Mouse (Mus musculus): ENCODE measurements around the gene Hoxc10. TPM values are rescaled to one million over a fixed set of nuclear protein-coding genes. Genes with fewer than 3 reads are reported as not detected.

Hoxc10 gene
- polyA plus RNA-seq, 1 experiment from 2014 or later, result 62.1 TPM

DNA sequence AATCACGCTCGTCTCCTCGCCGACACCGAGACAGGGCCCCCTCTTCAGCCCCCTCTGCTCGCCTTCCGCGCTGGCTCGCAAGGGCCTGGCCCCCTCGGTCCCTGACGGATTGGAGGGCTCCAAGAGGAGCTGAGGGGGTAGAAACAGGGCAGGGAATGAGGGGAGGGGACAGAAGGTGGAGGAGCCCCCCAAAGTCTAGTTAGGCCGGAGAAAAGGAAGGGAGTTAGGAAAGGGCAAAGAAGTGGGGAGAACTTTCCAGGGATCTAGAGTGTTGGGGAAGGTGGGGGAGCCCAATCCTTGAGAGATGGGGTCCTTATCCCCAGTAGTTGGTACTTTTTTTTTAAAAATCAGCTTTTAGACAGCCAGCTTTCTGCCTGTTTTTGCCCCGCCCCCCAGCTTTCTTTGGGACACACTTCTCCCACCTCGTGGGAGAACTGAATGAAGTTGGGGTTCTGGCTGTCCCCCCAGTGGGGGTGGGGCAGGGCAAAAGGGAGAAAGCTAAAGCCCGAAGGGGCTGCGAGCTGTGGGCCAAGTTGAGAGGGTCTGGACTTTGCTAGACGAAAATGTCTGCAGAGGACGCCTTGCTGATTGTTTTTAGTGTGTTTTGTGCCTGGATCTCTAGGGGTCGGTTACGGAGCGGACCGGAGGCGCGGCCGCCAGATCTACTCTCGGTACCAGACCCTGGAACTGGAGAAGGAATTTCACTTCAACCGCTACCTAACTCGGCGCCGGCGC, 43.7 kb downstream of the Hoxc10 start:
- H3K36me3 ChIP-seq, result peaks cover 2% of the 10 kb centered on the region; the same call in 1 of the 2 replicates
- peak overlapping the region; percentile 86 for H3K4me2 ChIP-seq (replicated peaks)
- peak overlapping the region; percentile 93 for H3K27ac ChIP-seq
- no peaks in the 10 kb centered on the region for H3K27me3 ChIP-seq (replicated peaks)
- H3K9ac ChIP-seq, result peak overlapping the region; percentile 94
- H3K4me3 ChIP-seq, result peak overlapping the region; percentile 48
- no peaks in the 10 kb centered on the region for H3K9me3 ChIP-seq
- H3K4me1 ChIP-seq, result peaks cover 93% of the 10 kb centered on the region
- under 1% methylated on average over 31 of the region's 31 CpGs for WGBS
- ATAC-seq (ENCODE audit: low FRiP score, low read depth), result no peak

DNA sequence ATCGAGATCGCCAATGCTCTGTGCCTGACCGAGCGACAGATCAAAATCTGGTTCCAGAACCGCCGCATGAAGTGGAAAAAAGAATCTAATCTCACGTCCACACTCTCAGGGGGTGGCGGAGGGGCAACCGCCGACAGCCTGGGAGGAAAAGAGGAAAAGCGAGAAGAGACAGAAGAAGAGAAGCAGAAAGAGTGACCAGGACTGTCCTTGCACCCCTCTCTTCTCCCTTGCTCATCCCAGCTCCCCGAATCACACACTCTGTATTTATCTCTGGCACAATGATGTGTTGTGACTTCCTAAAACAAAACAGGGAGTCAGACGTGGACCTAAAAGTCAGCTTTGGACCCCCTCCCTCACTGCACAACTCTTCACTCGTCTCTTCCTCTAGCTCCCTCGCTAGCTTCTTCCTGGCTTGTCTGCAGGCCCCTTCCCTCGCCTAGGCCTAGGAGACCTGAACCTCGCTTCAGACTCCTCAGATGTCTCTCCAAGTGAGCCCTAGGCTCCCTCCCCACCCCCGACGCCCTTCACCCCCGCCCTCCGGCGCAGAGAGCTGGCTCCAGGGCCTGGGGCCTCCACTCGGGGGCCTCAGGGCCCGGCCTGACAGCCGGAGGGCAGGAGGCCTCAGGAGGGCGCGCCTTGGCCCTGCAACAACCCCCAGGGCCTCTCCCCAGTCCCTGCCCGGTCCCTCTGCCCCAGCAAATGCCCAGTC, 44.4 kb downstream of the Hoxc10 start:
- Histone ChIP-seq H3K9ac (peak overlapping the region; percentile 94), H3K4me1 (peaks cover 93% of the 10 kb centered on the region), H3K27me3 (replicated peaks) (no peaks in the 10 kb centered on the region), H3K4me2 (replicated peaks) (peak overlapping the region; percentile 86), H3K27ac (peak overlapping the region; percentile 93), H3K9me3 (no peaks in the 10 kb centered on the region), H3K4me3 (peak overlapping the region; percentile 48), H3K36me3 (peaks cover 2% of the 10 kb centered on the region; the same call in 1 of the 2 replicates)
- no peak for ATAC-seq (ENCODE audit: low FRiP score, low read depth)
- 5% methylated on average over 28 of the region's 28 CpGs for WGBS

DNA sequence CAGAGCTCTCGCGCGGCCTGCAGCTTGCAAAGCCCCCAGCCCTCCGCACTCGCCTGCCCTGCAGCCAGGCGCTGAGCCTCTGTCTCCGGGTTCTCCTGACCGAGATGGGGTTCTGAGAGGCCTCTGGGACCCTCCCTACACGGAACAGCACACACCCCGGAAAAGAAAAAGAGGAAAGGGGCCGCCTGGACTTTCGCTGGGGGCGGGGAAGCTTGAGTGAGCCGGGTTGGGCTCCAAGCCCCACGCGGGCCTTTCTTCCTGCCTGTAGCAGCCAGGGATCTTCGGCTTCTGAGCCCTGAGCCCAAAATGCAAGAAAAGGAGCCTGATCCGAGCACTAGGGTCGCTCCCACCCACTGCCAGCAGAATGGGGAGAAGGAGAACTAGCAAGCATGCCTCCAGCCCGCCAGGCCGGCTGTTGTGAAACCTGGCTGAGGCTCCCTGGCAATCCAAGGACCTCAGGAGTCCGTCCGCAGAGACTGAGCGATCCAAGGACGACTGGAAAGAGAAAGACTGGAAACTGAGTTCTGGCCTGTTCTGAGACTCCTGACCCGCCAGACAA, 45.4 kb downstream of the Hoxc10 start:
- no peak for ATAC-seq (ENCODE audit: low FRiP score, low read depth)
- Histone ChIP-seq H3K27ac (peak overlapping the region; percentile 84), H3K9ac (peak overlapping the region; percentile 94), H3K4me2 (replicated peaks) (peak overlapping the region; percentile 86), H3K4me1 (peaks cover 93% of the 10 kb centered on the region), H3K36me3 (peaks cover 2% of the 10 kb centered on the region; the same call in 1 of the 2 replicates), H3K4me3 (peak overlapping the region; percentile 47), H3K9me3 (no peaks in the 10 kb centered on the region), H3K27me3 (replicated peaks) (no peaks in the 10 kb centered on the region)
- WGBS, result 3% methylated on average over 26 of the region's 26 CpGs

DNA sequence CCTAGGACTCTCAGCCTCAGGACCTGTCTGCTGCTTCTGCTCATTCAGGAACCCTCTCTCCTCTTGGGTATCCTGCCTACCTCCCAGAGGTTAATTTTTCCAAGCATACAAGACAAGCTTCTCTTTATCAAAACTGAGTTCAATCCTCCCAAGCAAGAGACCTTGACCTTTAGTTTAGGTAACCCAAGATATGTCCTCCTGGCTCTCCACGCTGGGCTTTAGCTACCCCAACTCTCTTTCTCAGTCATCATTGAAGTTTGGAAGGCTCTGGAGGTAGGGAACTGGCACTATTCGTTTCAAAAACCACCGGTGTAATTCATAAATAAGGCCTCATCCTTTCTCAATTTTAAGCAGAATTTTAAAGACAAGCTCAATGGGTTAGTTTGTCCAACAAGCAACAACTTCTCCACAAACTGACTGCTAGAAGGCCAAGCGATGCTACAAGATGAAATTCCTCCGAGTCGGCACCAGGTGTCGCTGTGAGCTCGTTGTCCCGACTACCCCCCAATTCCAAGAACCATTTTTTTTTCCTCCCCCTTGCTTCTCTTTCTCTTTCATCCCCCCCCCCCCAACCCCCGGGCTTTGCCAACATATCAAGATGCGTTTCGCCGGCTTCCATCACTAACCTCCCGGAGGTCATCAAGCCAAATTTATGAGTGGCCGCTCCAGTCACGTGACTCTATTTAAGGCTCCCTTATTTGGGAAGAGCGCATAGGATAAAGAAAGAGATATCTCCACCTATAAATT, 46.8 kb downstream of the Hoxc10 start:
- Histone ChIP-seq H3K27me3 (replicated peaks) (no peaks in the 10 kb centered on the region), H3K36me3 (peaks cover 2% of the 10 kb centered on the region; the same call in 1 of the 2 replicates), H3K9me3 (no peaks in the 10 kb centered on the region), H3K4me1 (peaks cover 93% of the 10 kb centered on the region), H3K4me3 (peak overlapping the region; percentile 47), H3K27ac (peak overlapping the region; percentile 96), H3K9ac (peak overlapping the region; percentile 94), H3K4me2 (replicated peaks) (peak overlapping the region; percentile 86)
- no peak for ATAC-seq (ENCODE audit: low FRiP score, low read depth)
- 3% methylated on average over 17 of the region's 17 CpGs for WGBS

DNA sequence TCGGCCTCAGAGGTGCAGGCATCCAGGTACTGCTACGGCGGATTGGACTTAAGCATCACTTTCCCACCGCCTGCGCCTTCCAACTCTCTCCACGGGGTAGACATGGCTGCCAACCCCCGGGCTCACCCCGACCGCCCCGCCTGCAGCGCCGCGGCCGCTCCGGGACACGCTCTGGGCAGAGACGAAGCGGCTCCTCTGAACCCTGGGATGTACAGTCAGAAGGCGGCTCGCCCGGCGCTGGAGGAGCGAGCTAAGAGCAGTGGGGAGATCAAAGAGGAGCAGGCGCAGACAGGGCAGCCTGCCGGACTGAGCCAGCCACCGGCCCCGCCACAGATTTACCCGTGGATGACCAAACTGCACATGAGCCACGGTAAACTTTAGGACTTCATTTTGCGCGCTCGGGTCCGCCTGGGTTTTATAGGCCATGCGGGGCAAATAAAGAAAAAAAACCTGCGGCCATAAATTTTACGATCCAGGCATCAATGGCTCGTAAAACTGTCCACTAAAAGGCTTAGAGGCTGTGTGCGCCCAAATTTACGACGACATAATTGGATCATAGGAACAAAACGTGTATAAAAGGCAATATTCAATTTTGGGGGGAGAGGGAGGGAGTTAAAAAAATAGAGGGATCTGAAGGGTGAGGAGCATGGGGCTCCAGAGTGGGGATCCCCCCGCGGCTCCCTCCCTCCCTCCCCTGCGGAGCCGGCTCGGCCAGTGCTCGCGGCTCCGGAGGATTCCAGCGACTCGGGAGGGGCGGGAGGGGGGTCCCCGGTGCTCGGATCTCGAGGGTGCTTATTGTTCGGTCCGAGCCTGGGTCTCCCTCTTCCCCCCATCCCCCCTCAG, 47.8 kb downstream of the Hoxc10 start:
- under 1% methylated on average over 57 of the region's 57 CpGs for WGBS
- Histone ChIP-seq H3K4me3 (peak overlapping the region; percentile 47), H3K4me1 (peaks cover 93% of the 10 kb centered on the region), H3K4me2 (replicated peaks) (peak overlapping the region; percentile 86), H3K9ac (peak overlapping the region; percentile 90), H3K27ac (peak overlapping the region; percentile 96), H3K36me3 (peaks cover 2% of the 10 kb centered on the region; the same call in 1 of the 2 replicates), H3K27me3 (replicated peaks) (no peaks in the 10 kb centered on the region), H3K9me3 (no peaks in the 10 kb centered on the region)
- peak; percentile 80 for ATAC-seq (ENCODE audit: low FRiP score, low read depth)

DNA sequence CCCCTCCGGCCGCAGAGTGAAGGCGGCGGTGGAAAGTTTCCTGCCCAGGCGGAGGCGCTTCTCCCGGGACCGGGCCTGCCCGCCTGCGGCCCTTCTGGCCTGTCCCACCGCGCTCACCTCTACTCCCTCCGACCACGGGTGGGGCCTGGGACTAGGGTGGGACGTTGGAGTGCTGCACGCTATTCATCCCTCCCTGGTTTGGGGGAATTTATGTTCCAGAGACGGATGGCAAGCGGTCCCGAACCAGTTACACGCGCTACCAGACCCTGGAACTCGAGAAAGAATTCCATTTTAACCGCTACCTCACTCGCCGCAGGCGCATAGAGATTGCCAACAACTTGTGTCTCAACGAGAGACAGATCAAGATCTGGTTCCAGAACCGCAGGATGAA, 48.4 kb downstream of the Hoxc10 start:
- H3K9ac ChIP-seq, result peak overlapping the region; percentile 90
- WGBS, result 2% methylated on average over 28 of the region's 28 CpGs
- H3K27me3 ChIP-seq (replicated peaks), result no peaks in the 10 kb centered on the region
- H3K27ac ChIP-seq, result peak overlapping the region; percentile 96
- H3K36me3 ChIP-seq, result peaks cover 2% of the 10 kb centered on the region; the same call in 1 of the 2 replicates
- no peak; the same call in 1 of the 2 replicates for ATAC-seq (ENCODE audit: low FRiP score, low read depth)
- peak overlapping the region; percentile 47 for H3K4me3 ChIP-seq
- H3K4me1 ChIP-seq, result peaks cover 93% of the 10 kb centered on the region
- peak overlapping the region; percentile 86 for H3K4me2 ChIP-seq (replicated peaks)
- H3K9me3 ChIP-seq, result no peaks in the 10 kb centered on the region

DNA sequence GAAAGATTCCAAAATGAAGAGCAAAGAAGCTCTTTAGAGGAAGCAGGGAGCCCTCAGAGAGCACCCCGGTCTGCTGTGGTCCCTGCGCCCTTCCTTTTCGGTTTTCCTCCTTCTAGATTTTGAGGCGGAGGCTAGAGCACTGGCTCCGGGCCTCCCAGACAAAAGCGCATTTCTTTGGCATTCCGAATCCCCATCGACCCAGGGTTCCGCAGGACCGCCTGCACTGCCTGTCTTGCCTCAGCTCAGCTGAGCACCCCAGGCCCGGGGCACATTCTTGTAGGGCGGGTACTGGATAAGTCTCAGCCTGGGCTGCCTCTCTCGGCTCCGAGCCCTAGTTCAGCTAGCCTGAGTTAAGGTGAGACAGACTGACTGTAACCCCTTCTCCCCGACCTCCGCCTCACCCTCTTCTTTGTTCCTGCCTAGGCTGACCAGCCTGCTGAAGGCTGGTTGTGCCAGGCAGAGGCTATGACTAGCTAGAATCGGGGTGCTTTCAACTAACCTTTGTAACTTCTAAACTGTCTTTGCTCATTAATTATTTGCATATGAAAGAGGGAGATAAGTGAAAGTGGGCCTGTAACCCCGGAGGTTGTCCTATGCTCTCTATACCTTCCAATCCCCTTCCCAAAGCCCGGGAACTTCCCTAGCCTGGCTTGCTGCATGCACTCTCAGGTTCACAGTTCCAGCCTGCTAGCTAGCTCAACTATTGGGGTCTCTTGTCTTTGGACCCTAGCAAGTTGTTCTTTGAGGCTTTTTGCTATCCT, 49.0 kb downstream of the Hoxc10 start:
- no peak for ATAC-seq (ENCODE audit: low FRiP score, low read depth)
- Histone ChIP-seq H3K9me3 (no peaks in the 10 kb centered on the region), H3K36me3 (peaks cover 2% of the 10 kb centered on the region; the same call in 1 of the 2 replicates), H3K4me2 (replicated peaks) (peak overlapping the region; percentile 86), H3K27me3 (replicated peaks) (no peaks in the 10 kb centered on the region), H3K27ac (peak overlapping the region; percentile 96), H3K4me3 (peak overlapping the region; percentile 47), H3K9ac (peak overlapping the region; percentile 90), H3K4me1 (peaks cover 92% of the 10 kb centered on the region)
- WGBS, result 4% methylated on average over 19 of the region's 19 CpGs

DNA sequence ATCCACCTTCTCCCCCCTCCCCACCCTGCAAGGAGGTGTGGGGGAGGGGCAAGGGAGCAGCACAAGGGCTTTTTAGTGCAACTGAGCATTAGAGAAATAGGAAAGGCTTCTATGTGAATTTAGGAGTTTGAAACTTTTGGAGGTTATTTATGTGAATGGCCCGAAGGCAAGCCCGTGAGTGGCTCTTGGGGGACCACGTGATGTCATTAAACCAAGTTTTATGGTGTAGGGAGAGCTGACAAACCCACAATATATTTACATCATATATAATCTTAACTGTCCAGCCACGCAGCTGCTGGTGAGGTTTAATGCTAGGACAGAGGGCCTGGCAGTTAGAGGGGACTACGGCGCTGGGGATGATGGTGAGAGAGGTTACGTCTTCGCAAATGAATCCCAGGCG, 52.0 kb downstream of the Hoxc10 start, which contains the start of gene Hoxc4:
Gene Hoxc4, plus strand, starts transcription at position 299 of the 400 bp plus-strand sequence.
- peak within 1 kb of the TSS; percentile 69 for H3K27ac ChIP-seq
- no peaks in the 10 kb centered on the region for H3K36me3 ChIP-seq
- H3K9ac ChIP-seq, result peak within 1 kb of the TSS; percentile 90
- peak within 1 kb of the TSS; percentile 37 for H3K4me3 ChIP-seq
- ATAC-seq (ENCODE audit: low FRiP score, low read depth), result no peak
- H3K9me3 ChIP-seq, result no peaks in the 10 kb centered on the region
- H3K4me1 ChIP-seq, result peaks cover 90% of the 10 kb centered on the region
- 5% methylated on average over 9 of the region's 9 CpGs for WGBS
- H3K4me2 ChIP-seq (replicated peaks), result peak within 1 kb of the TSS; percentile 86
- no peaks in the 10 kb centered on the region for H3K27me3 ChIP-seq (replicated peaks)

DNA sequence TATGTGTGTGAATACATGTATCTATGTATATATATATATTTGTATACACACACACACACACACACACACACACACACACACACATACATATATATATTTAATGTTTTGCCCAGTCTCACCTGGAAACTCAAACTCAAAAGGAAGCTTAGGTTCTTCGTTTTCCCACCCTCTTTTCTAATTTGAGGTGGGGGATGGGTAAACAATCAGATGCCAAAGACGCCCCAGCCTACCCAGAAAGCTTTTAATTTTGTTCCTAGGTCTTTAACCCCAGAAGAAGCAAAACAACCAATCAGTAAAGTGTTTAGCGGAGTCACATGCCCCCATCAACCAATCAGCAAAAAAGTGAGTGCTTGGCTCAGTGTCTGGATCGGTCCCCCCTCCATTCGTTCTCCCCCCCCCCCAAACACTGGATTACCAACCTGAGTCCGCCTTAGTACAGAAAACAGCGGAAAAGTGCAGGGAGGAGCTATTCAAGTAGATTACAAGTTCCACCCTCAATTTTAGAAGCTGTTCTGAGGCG, 54.4 kb downstream of the Hoxc10 start:
- ATAC-seq (ENCODE audit: low FRiP score, low read depth), result no peak
- Histone ChIP-seq H3K27me3 (replicated peaks) (no peaks in the 10 kb centered on the region), H3K9ac (peak overlapping the region; percentile 58), H3K4me2 (replicated peaks) (peak overlapping the region; percentile 86), H3K27ac (no peak overlapping the region), H3K4me1 (peaks cover 88% of the 10 kb centered on the region), H3K4me3 (peak overlapping the region; percentile 33), H3K36me3 (no peaks in the 10 kb centered on the region), H3K9me3 (no peaks in the 10 kb centered on the region)
- 4% methylated on average over 8 of the region's 8 CpGs for WGBS
